Mouse (Mus musculus) frontal cortex, postnatal 36 days (tissue): ENCODE measurements at regions not wholly inside any gene's neighbourhood (a gene's known extent, or its start where the extent isn't known, plus 50 kb on each side); places are given as distances from the start of the nearest gene placed in this dataset.
A peak's percentile ranks its signal among the peaks of the same experiment; 100 is the strongest.

ENCODE experiments used
- DNase-seq, 2 experiments: peaks; one replicate each; pipeline ENCODE4 v3.0.0; 2022; ENCODE audit warnings: low spot score in 2 of 2

- DNase-seq: no peak
Observed at GRCm38 (mm10) chr15:68811041-68811440, 2310.3 kb upstream of the Lrrc6 start.

- peak; percentile 50 to 77 for DNase-seq
Observed at GRCm38 (mm10) chr15:68810593-68810992, 2309.9 kb upstream of the Lrrc6 start.

GRCm38 (mm10) chr15:68808175-68808574 lies 2307.5 kb upstream of the Lrrc6 start:
- DNase-seq: peak in 1 of 2 experiments; percentile 36

DNA sequence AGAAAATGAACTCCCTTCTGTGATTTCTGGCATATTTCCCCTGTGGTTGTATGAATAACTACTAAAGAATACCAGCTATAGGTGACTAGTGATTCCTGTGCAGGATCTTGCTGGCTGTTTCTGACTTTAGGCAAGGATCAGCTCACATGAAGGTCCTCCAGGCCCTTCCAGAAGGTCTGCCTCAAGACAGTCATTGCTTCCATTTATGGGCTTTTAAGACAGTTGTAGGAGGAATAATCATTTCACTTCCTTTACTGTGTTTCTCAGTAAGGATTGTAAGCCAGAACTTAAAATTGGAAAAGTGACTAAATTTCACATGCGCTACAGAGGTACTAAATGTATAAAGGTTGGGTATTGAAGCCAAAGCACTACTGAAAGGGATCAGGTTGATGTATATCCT lies 2303.5 kb upstream of the Lrrc6 start:
- peak in 1 of 2 experiments; percentile 35 for DNase-seq

DNA sequence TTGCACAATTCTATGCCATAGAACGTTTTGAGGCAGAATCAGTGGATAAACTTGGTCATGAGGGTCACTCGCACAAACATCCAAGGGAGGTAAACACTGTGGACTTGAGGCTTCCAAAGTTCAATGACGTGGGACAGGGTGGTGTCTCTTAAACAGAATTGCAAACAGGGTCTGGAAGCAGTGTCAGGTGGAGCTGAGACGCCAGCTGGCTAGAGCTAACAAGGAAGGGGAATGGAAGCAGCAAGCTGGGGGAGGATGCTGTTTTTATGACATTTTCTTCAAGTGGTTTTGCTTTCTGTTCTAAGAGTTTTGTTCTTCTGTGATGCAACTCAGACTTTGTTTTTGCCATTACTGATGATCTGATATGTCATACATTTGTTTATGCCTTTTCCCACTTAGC lies 2301.1 kb upstream of the Lrrc6 start:
- peak in 1 of 2 experiments; percentile 51 for DNase-seq

DNA sequence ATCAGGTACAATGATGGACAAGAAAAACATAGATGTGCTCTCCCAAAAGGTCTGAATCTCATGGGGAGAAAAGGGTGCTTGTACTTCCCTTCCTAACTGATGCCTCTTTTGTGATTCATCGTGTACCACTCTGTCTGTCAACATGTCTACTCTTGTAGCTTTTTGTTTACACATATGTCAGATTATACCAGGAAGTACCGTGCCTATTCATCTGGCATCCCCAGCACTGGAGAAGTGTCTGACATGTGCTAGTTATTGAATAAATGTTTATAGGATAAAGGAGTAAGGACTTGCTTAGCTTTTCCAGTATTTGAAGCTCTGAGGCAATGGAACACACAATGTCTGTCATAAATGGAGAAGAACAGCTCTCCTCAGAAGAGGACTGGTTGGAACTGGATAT lies 2296.7 kb upstream of the Lrrc6 start:
- DNase-seq: no peak

GRCm38 (mm10) chr15:68795239-68795960 lies 2294.7 kb upstream of the Lrrc6 start:
- DNase-seq: peak; percentile 21 to 48

GRCm38 (mm10) chr15:68759948-68760347 lies 2259.2 kb upstream of the Lrrc6 start:
- DNase-seq: no peak

DNA sequence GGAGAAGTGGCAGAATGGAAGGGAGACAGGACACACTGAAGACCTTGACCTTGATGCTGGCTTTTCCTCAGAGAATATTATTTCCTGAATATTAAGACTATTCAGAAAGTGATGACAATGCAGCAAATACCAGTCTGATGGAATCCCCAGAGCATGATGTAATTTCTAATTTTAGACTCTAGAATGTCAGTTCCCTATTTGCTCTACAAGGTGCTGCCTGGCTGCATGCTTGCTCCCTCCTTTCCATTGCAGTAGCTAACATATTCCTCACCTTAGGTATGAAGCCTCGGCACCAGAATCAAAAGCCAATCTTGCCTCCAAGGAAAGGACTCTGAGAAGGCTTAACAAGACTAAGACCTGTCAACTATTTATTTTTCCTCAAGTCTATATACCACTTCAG lies 2254.5 kb upstream of the Lrrc6 start:
- DNase-seq: no peak

- DNase-seq: peak; percentile 69 to 90
Observed at GRCm38 (mm10) chr15:68754834-68755233, 2254.1 kb upstream of the Lrrc6 start.

GRCm38 (mm10) chr15:68739344-68739743 lies 2238.6 kb upstream of the Lrrc6 start:
- DNase-seq: peak; percentile 40 to 43

- DNase-seq: no peak
Observed at GRCm38 (mm10) chr15:68721250-68721649, 2220.5 kb upstream of the Lrrc6 start.

DNA sequence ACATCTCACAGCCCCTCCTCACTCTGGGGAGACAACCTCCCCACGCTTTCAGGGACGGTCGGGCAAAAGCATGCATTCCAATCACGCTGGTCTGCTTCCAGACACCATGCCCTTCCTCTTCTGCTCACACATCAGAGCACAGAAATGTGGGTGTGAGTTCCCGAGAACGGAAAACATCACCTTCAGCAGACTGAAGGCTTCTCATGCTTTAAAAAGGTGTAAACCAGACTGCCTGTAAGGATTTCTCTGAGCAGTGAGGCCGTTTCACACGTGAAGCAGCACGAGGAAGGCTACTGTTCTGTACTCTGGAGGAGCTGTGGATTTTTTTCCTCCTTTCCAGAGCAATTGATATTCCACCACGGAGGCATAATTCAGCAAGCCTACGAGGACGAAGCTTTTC lies 2218.8 kb upstream of the Lrrc6 start:
- peak; percentile 43 to 59 for DNase-seq

GRCm38 (mm10) chr15:68714337-68714736 lies 2213.6 kb upstream of the Lrrc6 start:
- DNase-seq: peak; percentile 38 to 68

- no peak for DNase-seq
Observed at GRCm38 (mm10) chr15:68707306-68707705, 2206.6 kb upstream of the Lrrc6 start.

- DNase-seq: peak; percentile 34 to 38
Observed at GRCm38 (mm10) chr15:68695041-68695650, 2194.4 kb upstream of the Lrrc6 start.

DNA sequence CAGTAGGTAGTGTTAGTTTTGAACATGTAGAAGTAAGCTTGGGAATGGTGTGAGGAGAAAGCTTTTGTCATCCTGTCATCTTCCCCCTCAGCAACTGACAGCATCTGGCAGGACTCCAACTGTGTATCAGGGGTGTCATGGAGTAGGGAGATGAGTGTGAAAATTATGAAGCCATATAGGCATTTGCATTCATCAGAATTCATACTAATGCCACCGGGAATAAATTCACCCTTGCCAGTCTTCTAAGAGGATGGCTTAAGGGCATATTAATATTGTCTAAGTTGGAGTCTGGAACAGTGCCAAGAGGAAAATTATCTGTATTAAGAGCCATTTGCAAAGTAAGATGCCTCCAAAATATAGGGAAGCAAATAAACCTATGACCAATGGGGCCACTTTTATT lies 2166.8 kb upstream of the Lrrc6 start:
- no peak for DNase-seq

GRCm38 (mm10) chr15:68665331-68665730 lies 2164.6 kb upstream of the Lrrc6 start:
- DNase-seq: no peak

DNA sequence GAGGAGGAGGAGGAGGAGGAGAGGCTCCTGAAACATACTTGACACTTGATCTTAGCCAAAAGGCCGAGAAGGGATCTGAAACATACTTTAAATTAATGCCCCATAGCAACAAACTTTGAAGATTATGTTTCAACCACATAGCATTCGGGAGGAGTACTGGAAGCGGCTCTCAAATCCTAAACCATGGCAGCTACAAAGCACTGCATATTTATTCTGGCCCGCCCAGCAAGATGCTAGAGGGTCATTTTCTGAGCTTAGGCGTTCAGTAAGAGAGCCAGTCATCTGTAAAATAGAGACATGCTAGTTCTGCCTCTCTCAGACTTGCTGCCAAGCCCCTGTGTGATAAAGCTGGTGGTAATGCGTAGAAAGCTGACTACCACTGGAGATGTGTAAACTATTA lies 2156.0 kb upstream of the Lrrc6 start:
- DNase-seq: no peak

DNA sequence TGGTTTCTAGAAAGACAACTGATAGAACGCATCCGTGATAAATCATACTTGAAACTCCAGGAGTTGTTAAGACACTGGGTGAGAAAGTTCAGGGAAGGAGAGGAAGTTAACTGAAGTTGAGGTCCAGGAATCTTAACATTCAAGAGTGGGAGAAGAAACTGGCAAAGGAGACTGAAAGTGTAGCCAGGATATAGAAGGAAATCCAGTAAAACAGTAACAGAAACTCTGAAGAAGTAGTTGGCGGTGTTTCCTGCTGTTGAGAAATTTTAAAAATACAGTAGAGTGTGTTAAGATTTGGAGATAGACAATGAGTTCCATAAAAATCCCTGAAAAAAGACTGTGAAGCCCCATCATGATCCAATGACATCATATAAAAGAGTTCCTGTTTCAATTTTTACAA lies 2154.3 kb upstream of the Lrrc6 start:
- DNase-seq: peak in 1 of 2 experiments; percentile 44

DNA sequence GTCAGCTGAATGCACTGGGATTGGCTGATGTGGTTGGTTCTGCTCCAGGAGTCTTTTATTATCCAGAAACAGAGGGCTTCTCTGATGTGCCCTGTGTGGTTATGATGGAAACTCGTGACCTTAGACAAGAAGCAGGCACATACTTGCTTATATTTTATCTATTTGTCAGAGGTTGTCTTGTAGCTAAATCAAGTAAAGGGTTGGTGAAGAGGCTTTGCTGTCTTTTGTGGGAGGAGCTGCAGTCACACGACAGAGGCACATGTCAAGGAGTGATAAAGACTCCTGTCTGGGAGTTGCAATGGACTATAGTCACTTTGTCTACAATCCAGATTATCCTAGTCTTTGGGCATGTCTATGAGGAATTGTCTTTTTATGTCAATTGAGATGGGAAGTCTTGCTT lies 2149.9 kb upstream of the Lrrc6 start:
- no peak for DNase-seq

GRCm38 (mm10) chr15:68650033-68650432 lies 2149.3 kb upstream of the Lrrc6 start:
- DNase-seq: no peak

DNA sequence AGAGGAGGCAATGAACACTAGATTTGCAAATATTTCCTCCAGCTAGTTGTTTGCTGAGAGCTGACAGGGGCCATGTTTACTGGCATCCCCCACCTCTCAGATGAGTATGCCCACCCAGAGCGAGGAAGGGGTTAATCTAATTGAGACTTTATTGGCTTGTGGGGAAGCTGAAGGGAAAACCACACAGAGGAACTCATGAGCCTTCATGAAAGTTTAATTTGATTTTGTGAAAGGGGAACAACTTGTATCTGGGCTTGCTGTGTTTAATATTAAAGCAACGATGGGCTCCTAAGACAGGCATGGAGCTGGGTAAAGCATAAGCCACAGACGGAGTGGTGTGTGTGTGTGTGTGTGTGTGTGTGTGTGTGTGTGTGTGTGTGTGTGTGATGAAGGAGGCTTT lies 2146.2 kb upstream of the Lrrc6 start:
- no peak for DNase-seq
